Mouse (Mus musculus) retina, postnatal 1 day (tissue): ENCODE data around the gene Trio.

Experiments
- DNase-seq: peaks from one replicate; pipeline ENCODE4 v3.0.0-alpha.2; 2012

Trio gene

DNA sequence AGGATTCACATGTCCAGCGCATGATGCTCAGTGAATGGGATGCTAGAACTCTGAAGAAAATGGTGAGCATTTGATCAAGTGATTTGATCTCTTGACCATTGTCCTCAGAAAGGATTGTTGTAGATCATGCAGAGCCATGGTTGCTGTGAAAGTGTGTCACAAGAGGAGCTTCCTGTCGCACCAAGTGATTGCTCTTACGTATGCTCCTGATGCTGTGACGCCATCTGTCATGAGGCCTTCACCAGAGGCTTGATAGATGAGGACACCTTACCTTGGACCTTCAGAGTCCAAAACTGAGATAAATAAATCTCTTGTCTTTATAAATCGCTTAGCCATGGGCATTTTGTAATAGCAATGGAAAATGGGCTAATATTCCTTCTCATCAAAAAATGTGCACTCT lies 328.0 kb downstream of the Trio start:
- DNase-seq: no peak

GRCm38 (mm10) chr15:27693235-27693634 lies 332.4 kb downstream of the Trio start:
- no peak for DNase-seq

DNA sequence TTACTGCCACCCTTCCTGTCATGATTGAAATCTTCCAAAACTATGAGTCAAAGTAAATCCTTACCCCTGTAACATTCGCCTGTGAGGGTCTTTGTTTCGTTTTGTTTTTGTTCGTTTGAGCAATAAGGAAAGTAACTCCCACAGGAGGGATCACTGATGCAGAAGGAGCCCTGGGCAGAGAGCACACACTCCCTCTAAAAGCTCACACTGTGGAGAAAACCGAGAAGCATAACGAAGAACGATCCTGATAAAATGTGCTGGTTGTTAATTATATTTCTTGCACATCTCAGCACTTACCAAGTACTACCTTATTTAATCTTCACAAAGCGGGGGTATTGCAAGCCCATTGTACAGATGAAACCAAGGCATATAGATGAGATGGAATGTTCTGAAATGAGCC lies 333.5 kb downstream of the Trio start:
- DNase-seq: no peak

- DNase-seq: no peak
Measured at GRCm38 (mm10) chr15:27691213-27691612, 334.4 kb downstream of the Trio start.

DNA sequence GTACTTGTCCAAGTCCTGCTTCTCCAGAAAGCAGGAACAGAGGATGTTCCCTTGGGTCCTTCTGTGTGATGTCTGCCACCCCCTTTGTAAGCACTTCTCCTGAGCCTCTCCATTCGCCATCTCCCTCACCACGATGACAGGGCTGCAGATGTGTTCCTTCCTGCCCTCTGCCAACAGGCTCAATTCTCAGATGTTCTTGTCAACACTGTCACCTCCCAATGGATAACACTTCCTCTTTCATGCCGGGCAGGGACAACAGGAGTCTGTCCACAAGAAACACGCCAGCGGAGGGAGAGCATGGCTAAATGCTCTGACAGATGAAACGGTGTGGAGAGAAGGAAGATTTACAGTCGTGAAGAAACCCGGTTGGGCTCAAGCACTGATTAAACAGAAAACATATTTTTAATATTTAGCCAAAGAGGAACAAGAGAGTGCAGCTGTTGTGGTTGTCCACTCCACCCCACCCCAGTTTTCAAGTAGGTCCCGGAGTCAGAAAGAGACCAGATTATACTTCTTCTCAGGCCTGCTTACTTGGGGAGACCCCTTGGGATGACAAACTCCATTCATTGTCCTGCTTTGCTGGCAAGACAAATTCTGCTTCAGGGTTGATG lies 337.5 kb downstream of the Trio start:
- no peak for DNase-seq

DNA sequence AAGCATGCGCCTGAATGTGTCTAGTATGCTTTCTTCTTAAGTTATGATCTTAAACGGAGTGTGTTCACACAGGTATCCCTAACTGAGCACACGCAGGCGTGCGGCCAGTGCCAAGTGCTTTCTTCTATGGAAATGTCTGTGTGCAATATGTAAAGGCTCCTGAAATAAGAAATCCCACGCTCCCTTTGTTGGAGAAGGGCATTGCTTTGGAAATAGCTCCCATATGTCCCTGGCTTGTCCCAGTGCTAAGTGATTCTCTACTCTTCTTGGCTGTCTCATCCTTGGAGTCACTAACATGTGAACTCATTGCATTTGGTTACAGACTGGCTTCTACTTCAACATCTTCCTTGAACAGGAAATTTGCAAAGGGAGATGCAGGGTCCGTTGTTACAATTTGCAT lies 340.8 kb downstream of the Trio start:
- DNase-seq: no peak

GRCm38 (mm10) chr15:27683206-27683605 lies 342.4 kb downstream of the Trio start:
- no peak for DNase-seq

GRCm38 (mm10) chr15:27682619-27683018 lies 343.0 kb downstream of the Trio start:
- peak; percentile 40 for DNase-seq

DNA sequence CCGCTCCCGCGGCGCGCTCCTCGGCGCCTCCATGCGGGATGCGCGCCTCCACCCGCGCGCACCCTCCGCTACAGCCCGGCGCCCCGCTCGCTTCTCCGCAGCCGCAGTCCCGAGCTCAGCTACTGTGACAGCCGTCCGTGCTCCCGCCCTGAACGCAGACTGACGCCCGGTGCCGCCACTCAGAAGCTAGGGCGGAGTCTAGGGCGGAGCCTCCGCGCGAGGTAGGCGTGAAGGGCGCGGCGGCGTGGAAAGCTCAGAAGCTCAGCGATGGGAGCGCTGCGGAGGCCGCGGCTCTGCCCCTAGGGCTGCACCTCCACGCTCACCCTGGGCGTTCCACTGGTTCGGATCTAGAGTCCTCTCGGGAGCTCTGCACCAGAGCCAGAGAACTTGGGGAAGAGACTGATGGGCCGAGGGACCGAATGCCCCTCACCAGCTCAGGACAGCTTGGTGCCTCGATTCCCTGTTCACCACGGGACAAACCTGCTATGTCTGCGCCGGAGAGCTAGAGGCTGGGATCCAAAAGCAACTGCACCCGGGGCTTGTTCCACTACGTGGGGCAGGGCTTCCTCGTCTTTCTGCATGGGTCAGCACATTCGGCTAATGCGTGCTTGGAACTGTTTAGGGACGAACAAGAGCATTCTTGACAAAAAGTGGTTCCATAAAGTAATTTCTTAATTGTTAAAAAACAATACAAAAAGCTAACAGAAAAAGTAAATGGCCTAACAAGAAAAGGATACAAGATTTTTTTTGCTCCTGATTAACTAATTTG lies 344.0 kb downstream of the Trio start, which contains the start of gene Otulinl:
TSS of gene Otulinl (minus strand) at position 161 of the 769 bp plus-strand sequence.
- DNase-seq: peak; percentile 96

DNA sequence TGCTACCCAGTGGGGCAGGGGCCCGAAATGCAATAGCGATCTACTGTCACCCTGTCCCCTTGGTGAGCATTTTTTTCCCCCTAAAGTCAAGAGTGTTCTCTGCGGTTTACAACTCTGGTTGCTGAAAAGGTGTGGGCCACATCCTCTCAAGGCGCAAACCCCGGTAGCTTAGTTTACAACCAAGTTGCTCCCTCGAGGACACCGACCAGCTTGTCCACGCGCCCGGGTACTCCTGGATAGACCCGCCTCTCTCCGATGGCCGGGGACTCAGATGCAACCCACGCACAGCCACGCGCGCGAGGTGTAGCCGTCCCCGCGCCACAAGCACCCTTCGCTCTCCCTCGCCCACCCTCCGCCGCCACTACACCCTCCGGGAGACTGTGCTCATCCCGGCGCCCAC lies 344.7 kb downstream of the Trio start:
- DNase-seq: no peak
